Mouse (Mus musculus) Patski (cell line): ENCODE measurements around the gene Slc20a1. TPM values are rescaled to one million over a fixed set of nuclear protein-coding genes. Genes with fewer than 3 reads are reported as not detected.

Source experiments
- ATAC-seq: fragments of 100-300 bp; one replicate; pipeline ENCODE4 v1.8.0; 2021
- CTCF ChIA-PET: fragments of 350-600 bp; sonication (Branson Sonifier 250); formaldehyde crosslinking; loops from one replicate; lab custom pipeline; 2022; ENCODE audit warnings: inconsistent platforms; lab: Charles Lee
- POLR2A ChIA-PET: fragments of 350-600 bp; sonication (Branson Sonifier 250); formaldehyde crosslinking; loops from one replicate; lab custom pipeline; 2022; ENCODE audit warnings: antibody characterized with exemption, inconsistent platforms; lab: Charles Lee
- DNase-seq: peaks from one replicate; pipeline ENCODE4 v3.0.0-alpha.2; 2011; ENCODE audit warnings: low read depth, low spot score
- H3K27me3 ChIP-seq: fragments of 371-371 bp; one replicate; pipeline ENCODE4 v1.5.1; 2021
- CTCF ChIP-seq: fragments of 100-300 bp; IDR thresholded peaks from one replicate; pipeline ENCODE4 v1.5.1; 2021
- in situ Hi-C: fragments of 300-500 bp; cut with MboI; formaldehyde crosslinking; loops from 3 replicates; pipeline ENCODE4 v1.11.1; 2018; ENCODE audit warnings: low pct_unique_long_range_greater_than_20kb, mixed read lengths
- polyA plus RNA-seq: library from polyadenylated mRNA; unstranded; gene quantifications from one replicate; pipeline ENCODE4 v1.2.3, GENCODE M21; 2021

Slc20a1 gene
- polyA plus RNA-seq = 78.8 TPM

- in situ Hi-C loops = no loop called here
- DNase-seq (no peak), ATAC-seq (peak; percentile 97)
- POLR2A ChIA-PET = interaction anchor here (0.5 to 2.6 kb wide), 6 partner anchors 12 to 132 kb away, joined by 3 to 9 read pairs (median 3); no protein-coding TSS in a partner anchor
- CTCF ChIA-PET = interaction anchor here (1.0 to 1.7 kb wide), 3 partner anchors 11 to 60 kb away, joined by 3 to 4 read pairs (median 3); no protein-coding TSS in a partner anchor
- no peak for TF ChIP-seq CTCF
- no peaks in the 10 kb centered on the region for H3K27me3 ChIP-seq
Observed at GRCm38 (mm10) chr2:129198436-129199327, at the start of gene Slc20a1. Gene Slc20a1, plus strand, starts transcription at chr2:129198764.

- no peaks in the 10 kb centered on the region for H3K27me3 ChIP-seq
- ATAC-seq (no peak), DNase-seq (no peak)
- POLR2A ChIA-PET = interaction anchor here (0.6 kb wide), 1 partner anchor 89 kb away, joined by 3 read pairs; no protein-coding TSS in a partner anchor
- TF ChIP-seq CTCF = no peak
- CTCF ChIA-PET = no interaction called here
- in situ Hi-C loops = no loop called here
Observed at GRCm38 (mm10) chr2:129148836-129149235, 49.7 kb upstream of the Slc20a1 start.

- DNase-seq = no peak
Observed at GRCm38 (mm10) chr2:129150386-129150785, 48.2 kb upstream of the Slc20a1 start.

GRCm38 (mm10) chr2:129151111-129151510 is 47.5 kb upstream of the Slc20a1 start:
- H3K27me3 ChIP-seq = peaks cover 3% of the 10 kb centered on the region
- POLR2A ChIA-PET = no interaction called here
- ATAC-seq (no peak), DNase-seq (no peak)
- CTCF ChIA-PET = interaction anchor here (0.7 to 1.0 kb wide), 2 partner anchors 12 to 92 kb away, joined by 3 to 7 read pairs; no protein-coding TSS in a partner anchor
- in situ Hi-C loops = no loop called here
- no peak for TF ChIP-seq CTCF

More at GRCm38 (mm10) chr2:129150386-129150785, 48.2 kb upstream of the Slc20a1 start:
- peaks cover 3% of the 10 kb centered on the region for H3K27me3 ChIP-seq
- no peak for TF ChIP-seq CTCF
- POLR2A ChIA-PET = no interaction called here
- no peak for ATAC-seq
- CTCF ChIA-PET = interaction anchor here (1.0 kb wide), 1 partner anchor 18 kb away, joined by 3 read pairs; no protein-coding TSS in a partner anchor
- in situ Hi-C loops = no loop called here

- POLR2A ChIA-PET = interaction anchor here (0.8 kb wide), 1 partner anchor 23 kb away, joined by 3 read pairs; no protein-coding TSS in a partner anchor
- in situ Hi-C loops = no loop called here
- ATAC-seq = no peak
Observed at GRCm38 (mm10) chr2:129152751-129153150, 45.8 kb upstream of the Slc20a1 start.

GRCm38 (mm10) chr2:129164815-129165214 is 33.7 kb upstream of the Slc20a1 start:
- no peak for TF ChIP-seq CTCF
- ATAC-seq (no peak), DNase-seq (no peak)
- in situ Hi-C loops = no loop called here
- no peaks in the 10 kb centered on the region for H3K27me3 ChIP-seq
- CTCF ChIA-PET = interaction anchor here (0.8 to 1.1 kb wide), 2 partner anchors 13 to 93 kb away, joined by 3 read pairs; no protein-coding TSS in a partner anchor
- POLR2A ChIA-PET = no interaction called here

More at GRCm38 (mm10) chr2:129152751-129153150, 45.8 kb upstream of the Slc20a1 start:
- peaks cover 3% of the 10 kb centered on the region for H3K27me3 ChIP-seq
- no peak for DNase-seq
- CTCF ChIA-PET = no interaction called here
- TF ChIP-seq CTCF = no peak

- no peak for TF ChIP-seq CTCF
- in situ Hi-C loops = no loop called here
- DNase-seq = no peak
- POLR2A ChIA-PET = no interaction called here
- CTCF ChIA-PET = interaction anchor here (1.4 kb wide), 1 partner anchor 9 kb away, joined by 3 read pairs; no protein-coding TSS in a partner anchor
- H3K27me3 ChIP-seq = no peaks in the 10 kb centered on the region
- ATAC-seq = peak; percentile 17
Observed at GRCm38 (mm10) chr2:129166466-129167463, 31.8 kb upstream of the Slc20a1 start.

GRCm38 (mm10) chr2:129173386-129173785 is 25.2 kb upstream of the Slc20a1 start:
- CTCF ChIA-PET = interaction anchor here (2.0 kb wide), 1 partner anchor 85 kb away, joined by 6 read pairs; no protein-coding TSS in a partner anchor

GRCm38 (mm10) chr2:129174474-129174873 is 24.1 kb upstream of the Slc20a1 start:
- DNase-seq (no peak), ATAC-seq (no peak)
- H3K27me3 ChIP-seq = no peaks in the 10 kb centered on the region
- ChIA-PET POLR2A (interaction anchor here (0.6 to 2.1 kb wide), 2 partner anchors 25 to 54 kb away, joined by 3 to 9 read pairs; partner anchors contain the start of gene Slc20a1), CTCF (interaction anchor here (0.7 to 3.2 kb wide), 11 partner anchors 10 to 260 kb away, joined by 3 to 35 read pairs (median 3); partner anchors contain the start of gene Slc20a1)
- in situ Hi-C loops = no loop called here
- peak; percentile 84 for TF ChIP-seq CTCF

More at GRCm38 (mm10) chr2:129173386-129173785, 25.2 kb upstream of the Slc20a1 start:
- no peak for DNase-seq
- H3K27me3 ChIP-seq = no peaks in the 10 kb centered on the region
- ATAC-seq = no peak
- POLR2A ChIA-PET = interaction anchor here (0.7 kb wide), 1 partner anchor 84 kb away, joined by 3 read pairs; no protein-coding TSS in a partner anchor
- TF ChIP-seq CTCF = no peak
- in situ Hi-C loops = no loop called here
